Mouse (Mus musculus): Measurements from ENCODE around the gene Gal3st2. TPM values are rescaled to one million over a fixed set of nuclear protein-coding genes. Genes with fewer than 3 reads are reported as not detected.
"Not testable (repeated sequence)": the region's sequence is repeated elsewhere in the genome, so short reads cannot be mapped to it uniquely, and the experiment has no call there.

The Gal3st2 gene
- polyA plus RNA-seq, 1 experiment from 2014 or later = not detected

DNA sequence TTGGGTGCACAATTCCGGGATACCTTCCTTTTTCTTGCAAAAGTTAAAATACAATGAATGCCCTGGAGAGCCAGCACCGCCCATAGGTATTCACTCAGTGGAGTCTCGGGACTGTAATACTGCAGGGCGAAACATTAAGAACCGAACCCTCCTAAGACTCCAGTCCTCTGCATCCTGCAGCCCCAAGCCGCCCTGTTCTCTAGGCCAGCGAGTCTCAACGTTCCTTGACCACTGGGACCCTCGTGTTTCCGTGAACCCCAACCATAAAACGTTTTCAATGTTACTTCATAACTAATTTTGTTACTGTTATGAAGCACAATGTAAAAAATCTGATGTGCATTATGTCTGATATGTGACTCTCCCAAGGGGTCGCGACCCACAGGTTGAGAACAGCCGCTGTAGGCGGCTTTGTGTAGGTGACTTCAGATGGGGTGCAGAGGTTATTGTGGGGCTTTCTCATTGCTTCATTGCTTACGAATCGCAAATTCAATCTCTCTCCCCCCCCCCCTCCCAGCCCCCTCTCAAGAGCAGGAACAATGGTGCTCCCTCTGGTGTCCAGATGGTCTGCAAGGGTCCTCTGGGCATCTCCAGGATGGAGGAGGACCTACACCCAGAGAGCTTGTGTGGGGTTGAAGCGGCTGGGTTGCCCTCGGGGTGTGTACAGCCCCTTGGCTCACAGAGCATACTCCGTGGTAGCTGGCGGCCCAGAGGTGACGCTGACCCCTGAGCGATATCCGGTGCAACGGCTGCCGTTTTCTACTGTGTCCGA is 35.2 kb upstream of the Gal3st2 start:
- Histone ChIP-seq H3K27me3 (ENCODE audit: control insufficient read depth, insufficient read depth, low read length) (no peaks in the 10 kb centered on the region), H3K4me1 (ENCODE audit: control insufficient read depth, insufficient read depth, low read length) (0 out of 2 replicates have a peak, but pooled peaks cover 3% of the 10 kb centered on the region), H3K4me2 (replicated peaks; ENCODE audit: low read depth, low read length) (peak overlapping the region; percentile 76), H3K9me3 (ENCODE audit: control insufficient read depth, low read depth, low read length) (no peaks in the 10 kb centered on the region), H3K9ac (replicated peaks; ENCODE audit: low read depth, low read length) (peak overlapping the region; percentile 46), H3K4me3 (ENCODE audit: low read depth, low read length) (peak overlapping the region; percentile 46), H3K36me3 (ENCODE audit: control insufficient read depth, insufficient read depth, low read length) (peaks cover 7% of the 10 kb centered on the region), H3K27ac (ENCODE audit: low read length) (peak overlapping the region; percentile 90)
- ATAC-seq (ENCODE audit: insufficient number of reproducible peaks, insufficient read depth, low FRiP score, low read depth) = no peak
- WGBS = 41% methylated on average over 27 of the region's 27 CpGs

DNA sequence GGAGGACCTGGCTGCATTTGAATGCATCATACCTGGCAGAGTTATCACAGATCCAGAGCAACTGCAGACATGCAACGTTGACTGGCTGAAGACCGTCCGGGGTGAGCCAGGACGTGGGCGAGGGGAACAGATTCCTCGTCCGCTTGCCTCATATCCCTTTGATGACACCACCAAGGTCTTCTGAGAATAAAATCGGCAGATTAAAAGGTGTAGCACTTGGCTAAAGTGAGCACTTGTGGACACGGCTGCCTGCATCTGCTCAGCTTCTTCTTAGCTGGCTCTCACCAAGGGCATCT is 34.6 kb upstream of the Gal3st2 start:
- Histone ChIP-seq H3K9ac (replicated peaks; ENCODE audit: low read depth, low read length) (no peak overlapping the region), H3K36me3 (ENCODE audit: control insufficient read depth, insufficient read depth, low read length) (peaks cover 1% of the 10 kb centered on the region; the same call in 1 of the 2 replicates), H3K9me3 (ENCODE audit: control insufficient read depth, low read depth, low read length) (no peaks in the 10 kb centered on the region), H3K27me3 (ENCODE audit: control insufficient read depth, insufficient read depth, low read length) (no peaks in the 10 kb centered on the region), H3K4me1 (ENCODE audit: control insufficient read depth, insufficient read depth, low read length) (0 out of 2 replicates have a peak, but pooled peaks cover 3% of the 10 kb centered on the region), H3K4me2 (replicated peaks; ENCODE audit: low read depth, low read length) (peak overlapping the region; percentile 76; the same call in 1 of the 2 replicates), H3K4me3 (ENCODE audit: low read depth, low read length) (no peak overlapping the region), H3K27ac (ENCODE audit: low read length) (no peak overlapping the region)
- 95% methylated on average over 9 of the region's 9 CpGs for WGBS
- ATAC-seq (ENCODE audit: insufficient number of reproducible peaks, insufficient read depth, low FRiP score, low read depth) = no peak

DNA sequence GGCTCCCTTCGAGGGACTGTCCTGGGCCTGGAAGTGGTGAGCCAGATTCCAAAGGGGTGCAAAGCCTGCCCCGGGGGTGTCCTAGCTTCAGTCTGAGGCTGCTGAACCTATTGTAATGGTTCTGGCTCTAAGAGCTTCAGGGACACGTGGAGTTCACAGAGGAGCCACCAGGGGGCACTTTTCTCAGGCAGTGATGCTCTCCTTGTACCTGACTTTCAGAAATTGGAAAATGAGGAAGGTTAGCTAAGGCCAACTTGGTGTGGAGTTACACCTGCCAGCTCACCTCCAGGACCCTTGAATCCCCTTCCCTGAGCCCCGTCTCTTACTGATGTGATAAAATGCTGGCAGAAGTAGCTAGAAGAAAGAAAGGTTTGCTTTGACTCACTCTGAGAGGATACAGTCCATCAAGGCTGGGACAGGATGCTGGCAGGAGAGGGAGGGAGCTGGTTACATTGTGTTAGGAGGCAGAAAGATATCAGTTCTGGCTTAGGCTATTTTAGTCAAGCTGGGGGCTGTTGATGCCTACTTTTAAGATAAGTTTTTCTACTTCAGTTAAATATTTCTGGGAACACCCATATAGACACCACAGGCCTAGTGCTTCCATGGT is 28.2 kb upstream of the Gal3st2 start:
- not testable (repeated sequence) for H3K27me3 ChIP-seq (ENCODE audit: control insufficient read depth, insufficient read depth, low read length); ATAC-seq (ENCODE audit: insufficient number of reproducible peaks, insufficient read depth, low FRiP score, low read depth); H3K36me3 ChIP-seq (ENCODE audit: control insufficient read depth, insufficient read depth, low read length); H3K4me1 ChIP-seq (ENCODE audit: control insufficient read depth, insufficient read depth, low read length); H3K27ac ChIP-seq (ENCODE audit: low read length); H3K4me3 ChIP-seq (ENCODE audit: low read depth, low read length); H3K9me3 ChIP-seq (ENCODE audit: control insufficient read depth, low read depth, low read length); H3K4me2 ChIP-seq (replicated peaks; ENCODE audit: low read depth, low read length); H3K9ac ChIP-seq (replicated peaks; ENCODE audit: low read depth, low read length)
- WGBS = 97% methylated on average over 2 of the region's 4 CpGs

DNA sequence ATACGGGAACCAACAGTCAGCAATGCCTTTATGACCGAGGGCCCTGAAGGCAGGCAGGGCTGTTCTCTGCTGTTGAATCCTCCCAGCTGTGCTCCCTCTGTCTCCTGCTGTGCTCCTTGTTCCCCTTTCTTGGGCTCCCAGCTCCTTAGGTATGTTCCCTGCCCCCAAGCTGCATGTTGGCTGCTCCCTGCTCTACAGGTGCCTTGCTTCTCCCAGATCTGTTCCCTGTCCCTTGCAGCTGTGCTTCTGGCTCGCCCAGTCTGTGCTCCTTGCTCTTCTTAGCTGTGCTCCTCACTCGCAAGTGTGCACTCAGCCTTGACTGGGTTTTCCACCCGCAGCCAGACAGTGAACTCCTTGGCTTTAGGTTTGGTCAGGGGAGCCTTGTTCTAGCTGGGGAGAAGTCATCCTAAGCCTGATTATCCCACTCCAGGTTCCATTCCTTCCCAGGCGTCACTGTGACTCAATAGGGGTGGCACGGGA is 26.4 kb upstream of the Gal3st2 start:
- H3K4me2 ChIP-seq (replicated peaks; ENCODE audit: low read depth, low read length) = no peak overlapping the region
- no peak for ATAC-seq (ENCODE audit: insufficient number of reproducible peaks, insufficient read depth, low FRiP score, low read depth)
- 87% methylated on average over 7 of the region's 7 CpGs for WGBS
- no peaks in the 10 kb centered on the region for H3K27me3 ChIP-seq (ENCODE audit: control insufficient read depth, insufficient read depth, low read length)
- H3K4me3 ChIP-seq (ENCODE audit: low read depth, low read length) = no peak overlapping the region
- H3K4me1 ChIP-seq (ENCODE audit: control insufficient read depth, insufficient read depth, low read length) = no peaks in the 10 kb centered on the region
- H3K36me3 ChIP-seq (ENCODE audit: control insufficient read depth, insufficient read depth, low read length) = peaks cover 6% of the 10 kb centered on the region
- no peak overlapping the region for H3K9ac ChIP-seq (replicated peaks; ENCODE audit: low read depth, low read length)
- no peaks in the 10 kb centered on the region for H3K9me3 ChIP-seq (ENCODE audit: control insufficient read depth, low read depth, low read length)
- H3K27ac ChIP-seq (ENCODE audit: low read length) = no peak overlapping the region

DNA sequence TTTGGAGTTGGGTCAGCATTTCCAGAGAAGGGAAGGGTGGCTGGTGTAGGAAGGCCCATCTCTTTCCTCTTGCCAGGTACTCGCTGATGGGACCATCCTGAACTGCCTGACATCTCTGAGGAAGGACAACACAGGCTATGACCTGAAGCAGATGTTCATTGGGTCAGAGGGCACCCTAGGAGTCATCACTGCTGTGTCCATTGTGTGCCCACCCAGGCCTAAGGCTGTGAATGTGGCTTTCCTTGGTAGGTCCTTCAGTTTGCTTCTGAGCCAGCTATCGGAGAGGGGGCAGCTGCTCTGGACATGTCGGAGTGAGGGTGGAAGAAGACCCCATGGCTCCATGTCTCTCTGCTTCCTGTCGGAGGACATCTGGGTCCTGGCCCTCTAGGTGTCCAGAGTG is 25.9 kb upstream of the Gal3st2 start:
- Histone ChIP-seq H3K4me3 (ENCODE audit: low read depth, low read length) (no peak overlapping the region), H3K27me3 (ENCODE audit: control insufficient read depth, insufficient read depth, low read length) (no peaks in the 10 kb centered on the region), H3K9me3 (ENCODE audit: control insufficient read depth, low read depth, low read length) (no peaks in the 10 kb centered on the region), H3K36me3 (ENCODE audit: control insufficient read depth, insufficient read depth, low read length) (peaks cover 6% of the 10 kb centered on the region), H3K4me2 (replicated peaks; ENCODE audit: low read depth, low read length) (no peak overlapping the region), H3K4me1 (ENCODE audit: control insufficient read depth, insufficient read depth, low read length) (no peaks in the 10 kb centered on the region), H3K9ac (replicated peaks; ENCODE audit: low read depth, low read length) (no peak overlapping the region), H3K27ac (ENCODE audit: low read length) (no peak overlapping the region)
- no peak for ATAC-seq (ENCODE audit: insufficient number of reproducible peaks, insufficient read depth, low FRiP score, low read depth)
- 91% methylated on average over 4 of the region's 4 CpGs for WGBS

DNA sequence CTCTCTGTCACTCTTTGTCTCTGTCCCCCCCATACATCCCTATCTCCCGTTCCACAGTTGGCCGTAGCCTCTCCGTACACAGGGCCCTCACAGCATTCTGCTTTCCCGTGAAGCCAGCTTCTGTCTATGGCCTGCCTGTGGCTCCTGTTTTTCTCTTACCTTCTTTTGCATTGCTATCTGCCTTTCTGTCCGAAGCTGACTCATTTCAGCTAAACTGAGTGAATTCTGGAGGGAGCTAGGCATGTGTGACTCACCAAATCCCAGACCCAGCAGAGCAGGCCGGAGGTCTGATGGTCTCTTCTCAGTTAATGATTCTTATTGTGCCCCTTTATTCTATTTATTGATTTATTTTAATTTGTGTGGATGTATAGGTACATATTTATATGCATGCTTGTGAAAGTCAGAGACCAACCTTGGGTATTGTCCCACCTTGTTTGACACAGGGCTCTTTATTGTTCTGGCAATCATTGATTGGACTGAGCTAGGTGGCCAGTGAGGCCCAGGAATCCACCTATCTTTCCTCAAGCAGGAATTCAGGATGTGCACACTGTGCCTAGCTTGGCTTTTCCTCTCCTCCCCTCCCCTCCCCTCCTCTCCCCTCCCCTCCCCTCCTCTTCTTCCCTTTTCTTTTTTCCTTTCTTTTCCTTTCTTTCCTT is 25.1 kb upstream of the Gal3st2 start:
- no peak for ATAC-seq (ENCODE audit: insufficient number of reproducible peaks, insufficient read depth, low FRiP score, low read depth)
- 88% methylated on average over 6 of the region's 6 CpGs for WGBS

DNA sequence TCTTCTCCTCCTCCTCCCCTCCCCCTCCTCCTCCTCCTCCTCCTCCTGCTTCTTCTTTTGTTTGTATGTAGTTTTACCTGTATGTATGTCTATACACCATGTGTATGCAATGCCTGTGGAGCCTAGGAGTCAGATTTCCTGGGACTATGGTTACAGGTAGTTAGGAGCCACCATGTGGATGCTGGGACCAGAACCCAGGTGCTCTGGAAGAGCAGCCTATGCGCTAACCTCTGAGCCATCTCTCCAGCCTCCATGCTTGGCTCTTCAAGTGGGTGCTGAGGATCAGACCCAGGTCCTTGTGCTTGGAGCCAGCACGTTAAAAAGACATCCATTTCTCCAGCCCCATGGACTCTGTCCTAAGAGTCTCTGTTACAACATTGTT is 24.6 kb upstream of the Gal3st2 start:
- H3K9me3 ChIP-seq (ENCODE audit: control insufficient read depth, low read depth, low read length) = no peaks in the 10 kb centered on the region
- no peak for ATAC-seq (ENCODE audit: insufficient number of reproducible peaks, insufficient read depth, low FRiP score, low read depth)
- WGBS = 93% methylated on average over 2 of the region's 2 CpGs

More for the DNA sequence above, 25.1 kb upstream of the Gal3st2 start:
- no peak overlapping the region for H3K9ac ChIP-seq (replicated peaks; ENCODE audit: low read depth, low read length)
- H3K4me3 ChIP-seq (ENCODE audit: low read depth, low read length) = no peak overlapping the region
- peaks cover 6% of the 10 kb centered on the region for H3K36me3 ChIP-seq (ENCODE audit: control insufficient read depth, insufficient read depth, low read length)
- no peaks in the 10 kb centered on the region for H3K27me3 ChIP-seq (ENCODE audit: control insufficient read depth, insufficient read depth, low read length)
- H3K4me1 ChIP-seq (ENCODE audit: control insufficient read depth, insufficient read depth, low read length) = no peaks in the 10 kb centered on the region
- H3K4me2 ChIP-seq (replicated peaks; ENCODE audit: low read depth, low read length) = no peak overlapping the region
- H3K9me3 ChIP-seq (ENCODE audit: control insufficient read depth, low read depth, low read length) = no peaks in the 10 kb centered on the region
- H3K27ac ChIP-seq (ENCODE audit: low read length) = no peak overlapping the region

DNA sequence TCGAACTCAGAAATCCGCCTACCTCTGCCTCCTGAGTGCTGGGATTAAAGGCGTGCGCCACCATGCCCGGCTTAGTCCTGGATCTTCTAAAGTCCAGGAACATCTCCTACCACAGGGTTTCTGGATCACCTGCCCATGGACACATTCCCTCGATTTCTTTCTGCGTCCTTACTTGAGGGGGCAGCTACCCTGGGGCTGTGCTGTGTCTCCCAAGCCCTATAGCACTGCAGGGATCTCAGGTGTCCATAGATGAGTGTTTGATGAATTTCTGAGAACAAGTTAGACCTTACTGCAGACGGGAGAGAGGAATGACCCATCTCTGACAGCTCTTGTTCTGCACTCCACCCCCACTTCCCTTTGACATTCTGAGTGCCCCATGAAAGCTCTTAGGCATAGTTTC is 23.8 kb upstream of the Gal3st2 start:
- H3K4me2 ChIP-seq (replicated peaks; ENCODE audit: low read depth, low read length) = no peak overlapping the region

More for the DNA sequence above, 24.6 kb upstream of the Gal3st2 start:
- Histone ChIP-seq H3K36me3 (ENCODE audit: control insufficient read depth, insufficient read depth, low read length) (peaks cover 6% of the 10 kb centered on the region), H3K4me3 (ENCODE audit: low read depth, low read length) (no peak overlapping the region), H3K27ac (ENCODE audit: low read length) (no peak overlapping the region), H3K4me1 (ENCODE audit: control insufficient read depth, insufficient read depth, low read length) (no peaks in the 10 kb centered on the region), H3K4me2 (replicated peaks; ENCODE audit: low read depth, low read length) (no peak overlapping the region), H3K9ac (replicated peaks; ENCODE audit: low read depth, low read length) (no peak overlapping the region), H3K27me3 (ENCODE audit: control insufficient read depth, insufficient read depth, low read length) (no peaks in the 10 kb centered on the region)

More for the DNA sequence above, 23.8 kb upstream of the Gal3st2 start:
- 95% methylated on average over 8 of the region's 8 CpGs for WGBS
- H3K27me3 ChIP-seq (ENCODE audit: control insufficient read depth, insufficient read depth, low read length) = no peaks in the 10 kb centered on the region
- no peak overlapping the region for H3K4me3 ChIP-seq (ENCODE audit: low read depth, low read length)
- H3K9ac ChIP-seq (replicated peaks; ENCODE audit: low read depth, low read length) = no peak overlapping the region
- ATAC-seq (ENCODE audit: insufficient number of reproducible peaks, insufficient read depth, low FRiP score, low read depth) = no peak
- H3K27ac ChIP-seq (ENCODE audit: low read length) = no peak overlapping the region
- no peaks in the 10 kb centered on the region for H3K9me3 ChIP-seq (ENCODE audit: control insufficient read depth, low read depth, low read length)
- no peaks in the 10 kb centered on the region for H3K4me1 ChIP-seq (ENCODE audit: control insufficient read depth, insufficient read depth, low read length)
- peaks cover 6% of the 10 kb centered on the region for H3K36me3 ChIP-seq (ENCODE audit: control insufficient read depth, insufficient read depth, low read length)

Data from stomach, embryonic 14.5 days (tissue).